Mouse (Mus musculus): ENCODE measurements around the gene Akt2. TPM values are rescaled to one million over a fixed set of nuclear protein-coding genes. Genes with fewer than 3 reads are reported as not detected.

Gene Akt2
- polyA plus RNA-seq, 1 experiment from 2014 or later, result 69.3 TPM

GRCm38 (mm10) chr7:27590566-27591213 lies 662 bp upstream of the Akt2 start:
- Histone ChIP-seq H3K9me3 (replicated peaks) (no peaks in the 10 kb centered on the region), H3K36me3 (no peaks in the 10 kb centered on the region), H3K4me1 (replicated peaks) (peaks cover 24% of the 10 kb centered on the region), H3K27me3 (no peaks in the 10 kb centered on the region), H3K4me2 (peak overlapping the region; percentile 81), H3K9ac (peak overlapping the region; percentile 60), H3K4me3 (peak overlapping the region; percentile 82), H3K27ac (peak overlapping the region; percentile 99)
- WGBS, result 58% methylated on average over 4 of the region's 4 CpGs
- ATAC-seq (replicated peaks; ENCODE audit: insufficient number of reproducible peaks, insufficient read depth, low FRiP score, low read depth), result no peak

- peak overlapping the region; percentile 81 for H3K4me2 ChIP-seq
- peak; percentile 45; the same call in 1 of the 2 replicates for ATAC-seq (replicated peaks; ENCODE audit: insufficient number of reproducible peaks, insufficient read depth, low FRiP score, low read depth)
- no peaks in the 10 kb centered on the region for H3K9me3 ChIP-seq (replicated peaks)
- peak overlapping the region; percentile 99 for H3K27ac ChIP-seq
- peaks cover 41% of the 10 kb centered on the region for H3K4me1 ChIP-seq (replicated peaks)
- H3K9ac ChIP-seq, result peak overlapping the region; percentile 91
- 1% methylated on average over 17 of the region's 17 CpGs for WGBS
- peak overlapping the region; percentile 82 for H3K4me3 ChIP-seq
- H3K27me3 ChIP-seq, result no peaks in the 10 kb centered on the region
- H3K36me3 ChIP-seq, result no peaks in the 10 kb centered on the region
Observed at GRCm38 (mm10) chr7:27592217-27592929, 1.0 kb downstream of the Akt2 start.

GRCm38 (mm10) chr7:27592934-27593645 lies 1.7 kb downstream of the Akt2 start:
- Histone ChIP-seq H3K4me3 (peak overlapping the region; percentile 82), H3K4me2 (peak overlapping the region; percentile 81), H3K9ac (peak overlapping the region; percentile 91), H3K9me3 (replicated peaks) (no peaks in the 10 kb centered on the region), H3K27me3 (no peaks in the 10 kb centered on the region), H3K36me3 (no peaks in the 10 kb centered on the region), H3K27ac (peak overlapping the region; percentile 99), H3K4me1 (replicated peaks) (peaks cover 48% of the 10 kb centered on the region)
- ATAC-seq (replicated peaks; ENCODE audit: insufficient number of reproducible peaks, insufficient read depth, low FRiP score, low read depth), result no peak
- WGBS, result 40% methylated on average over 12 of the region's 12 CpGs

GRCm38 (mm10) chr7:27596586-27597503 lies 5.5 kb downstream of the Akt2 start:
- Histone ChIP-seq H3K4me3 (peak overlapping the region; percentile 12; the same call in 1 of the 2 replicates), H3K4me1 (replicated peaks) (peaks cover 84% of the 10 kb centered on the region), H3K9me3 (replicated peaks) (no peaks in the 10 kb centered on the region), H3K27ac (peak overlapping the region; percentile 83), H3K27me3 (no peaks in the 10 kb centered on the region), H3K36me3 (no peaks in the 10 kb centered on the region), H3K9ac (peak overlapping the region; percentile 52), H3K4me2 (peak overlapping the region; percentile 36)
- WGBS, result 25% methylated on average over 10 of the region's 10 CpGs
- peak; percentile 21 for ATAC-seq (replicated peaks; ENCODE audit: insufficient number of reproducible peaks, insufficient read depth, low FRiP score, low read depth)

- Histone ChIP-seq H3K4me3 (no peak overlapping the region), H3K9ac (peak overlapping the region; percentile 7; the same call in 1 of the 2 replicates), H3K27me3 (no peaks in the 10 kb centered on the region), H3K9me3 (replicated peaks) (no peaks in the 10 kb centered on the region), H3K4me1 (replicated peaks) (peaks cover 85% of the 10 kb centered on the region), H3K4me2 (no peak overlapping the region), H3K27ac (peak overlapping the region; percentile 83; the same call in 1 of the 2 replicates), H3K36me3 (no peaks in the 10 kb centered on the region)
- no peak for ATAC-seq (replicated peaks; ENCODE audit: insufficient number of reproducible peaks, insufficient read depth, low FRiP score, low read depth)
- WGBS, result 52% methylated on average over 7 of the region's 7 CpGs
Observed at GRCm38 (mm10) chr7:27598053-27598452, 6.7 kb downstream of the Akt2 start.

GRCm38 (mm10) chr7:27601628-27602027 lies 10.3 kb downstream of the Akt2 start:
- no peak overlapping the region for H3K4me3 ChIP-seq
- H3K4me2 ChIP-seq, result no peak overlapping the region
- no peaks in the 10 kb centered on the region for H3K9me3 ChIP-seq (replicated peaks)
- H3K4me1 ChIP-seq (replicated peaks), result peaks cover 92% of the 10 kb centered on the region
- ATAC-seq (replicated peaks; ENCODE audit: insufficient number of reproducible peaks, insufficient read depth, low FRiP score, low read depth), result no peak
- no peak overlapping the region for H3K9ac ChIP-seq
- H3K27me3 ChIP-seq, result no peaks in the 10 kb centered on the region
- H3K36me3 ChIP-seq, result no peaks in the 10 kb centered on the region
- WGBS, result 51% methylated on average over 4 of the region's 4 CpGs
- H3K27ac ChIP-seq, result no peak overlapping the region

GRCm38 (mm10) chr7:27602161-27602560 lies 10.8 kb downstream of the Akt2 start:
- Histone ChIP-seq H3K36me3 (no peaks in the 10 kb centered on the region), H3K27me3 (no peaks in the 10 kb centered on the region), H3K4me2 (no peak overlapping the region), H3K4me3 (no peak overlapping the region), H3K4me1 (replicated peaks) (peaks cover 92% of the 10 kb centered on the region), H3K27ac (no peak overlapping the region), H3K9me3 (replicated peaks) (no peaks in the 10 kb centered on the region), H3K9ac (no peak overlapping the region)
- 68% methylated on average over 2 of the region's 2 CpGs for WGBS
- no peak for ATAC-seq (replicated peaks; ENCODE audit: insufficient number of reproducible peaks, insufficient read depth, low FRiP score, low read depth)

GRCm38 (mm10) chr7:27602835-27603234 lies 11.5 kb downstream of the Akt2 start:
- 67% methylated on average over 7 of the region's 7 CpGs for WGBS
- Histone ChIP-seq H3K27ac (no peak overlapping the region), H3K36me3 (no peaks in the 10 kb centered on the region), H3K4me3 (no peak overlapping the region), H3K9me3 (replicated peaks) (no peaks in the 10 kb centered on the region), H3K9ac (no peak overlapping the region), H3K4me1 (replicated peaks) (peaks cover 92% of the 10 kb centered on the region), H3K27me3 (no peaks in the 10 kb centered on the region), H3K4me2 (no peak overlapping the region)
- ATAC-seq (replicated peaks; ENCODE audit: insufficient number of reproducible peaks, insufficient read depth, low FRiP score, low read depth), result no peak

- peak overlapping the region; percentile 80 for H3K27ac ChIP-seq
- H3K4me1 ChIP-seq (replicated peaks), result peaks cover 94% of the 10 kb centered on the region
- WGBS, result 40% methylated on average over 5 of the region's 5 CpGs
- no peaks in the 10 kb centered on the region for H3K9me3 ChIP-seq (replicated peaks)
- 0 out of 2 replicates have a peak overlapping the region, but pooled peaks have one; percentile 21 for H3K4me2 ChIP-seq
- no peaks in the 10 kb centered on the region for H3K27me3 ChIP-seq
- ATAC-seq (replicated peaks; ENCODE audit: insufficient number of reproducible peaks, insufficient read depth, low FRiP score, low read depth), result no peak
- no peak overlapping the region for H3K9ac ChIP-seq
- peaks cover 4% of the 10 kb centered on the region; the same call in 1 of the 2 replicates for H3K36me3 ChIP-seq
- no peak overlapping the region for H3K4me3 ChIP-seq
Observed at GRCm38 (mm10) chr7:27604661-27605348, 13.5 kb downstream of the Akt2 start.
